Mouse (Mus musculus): ENCODE measurements around the gene Pld2.

GRCm38 (mm10) chr11:70572348-70572902, 32.6 kb downstream of the Pld2 start:
- TF ChIP-seq CTCF (IDR thresholded peaks at IDR 0.05; ENCODE audit: low read depth) (no peak), EP300 (IDR thresholded peaks at IDR 0.05; ENCODE audit: low read depth) (peak; percentile 58; the same call in 1 of the 2 replicates)

All from liver, embryonic 14.5 days (tissue).